Mouse (Mus musculus) liver, embryonic 14.5 days (tissue): ENCODE data around the gene Slc26a9. TPM values are rescaled to one million over a fixed set of nuclear protein-coding genes. Genes with fewer than 3 reads are reported as not detected.

ENCODE experiments used
- ATAC-seq: fragments of 200-750 bp; cut with Nextera tagmentation; 2 replicates; pipeline ENCODE4 v1.8.0; 2017; ENCODE audit warnings: moderate number of reproducible peaks, mild to moderate bottlenecking, moderate library complexity; ENCODE audit not compliant: insufficient read depth
- DNase-seq, 3 experiments: peaks; one replicate each; pipeline ENCODE4 v3.0.0-alpha.2; 2012 to 2013; ENCODE audit warnings: low read depth in 3 of 3, low spot score in 3 of 3
- H3K27ac ChIP-seq: fragments of 300-500 bp; sonication (generic); 2 replicates; pipeline ENCODE4 v1.5.1; 2014; ENCODE audit warnings: moderate library complexity, mild to moderate bottlenecking, control low read depth, inconsistent platforms
- H3K27me3 ChIP-seq: fragments of 300-500 bp; sonication (generic); 2 replicates; pipeline ENCODE4 v1.6.1; 2014; ENCODE audit warnings: mild to moderate bottlenecking, low read length, moderate library complexity; ENCODE audit not compliant: control insufficient read depth, insufficient read depth
- H3K36me3 ChIP-seq: fragments of 300-500 bp; sonication (generic); replicated peaks from 2 replicates; pipeline ENCODE4 v1.6.1; 2014; ENCODE audit warnings: low read depth; ENCODE audit not compliant: control insufficient read depth, insufficient read depth
- H3K4me1 ChIP-seq, 2 experiments: fragments of 200-500 bp in 1 of 2; fragments of 300-500 bp in 1 of 2; sonication (generic) in 1 of 2; replicated peaks; 2 replicates each; pipeline ENCODE4 v1.6.1; 2012 to 2014; ENCODE audit warnings: antibody characterized with exemption in 1 of 2, inconsistent platforms in 1 of 2, low read length in 1 of 2; ENCODE audit not compliant: control insufficient read depth in 2 of 2, insufficient read depth in 2 of 2
- H3K4me2 ChIP-seq: fragments of 300-500 bp; sonication (generic); 2 replicates; pipeline ENCODE4 v1.6.1; 2014; ENCODE audit warnings: low read depth, mild to moderate bottlenecking, control low read depth, moderate library complexity
- H3K4me3 ChIP-seq, 2 experiments: fragments of 200-500 bp in 1 of 2; fragments of 300-500 bp in 1 of 2; sonication (generic) in 1 of 2; 2 replicates each; pipeline ENCODE4 v1.5.1; 2012 to 2014; ENCODE audit warnings: low read depth in 2 of 2, low read length in 2 of 2, mild to moderate bottlenecking in 2 of 2, control low read depth in 1 of 2, inconsistent platforms in 1 of 2, moderate library complexity in 1 of 2; ENCODE audit not compliant: insufficient read depth in 1 of 2
- H3K9ac ChIP-seq: fragments of 300-500 bp; sonication (generic); replicated peaks from 2 replicates; pipeline ENCODE4 v1.6.1; 2014; ENCODE audit warnings: mild to moderate bottlenecking, control low read depth, moderate library complexity
- H3K9me3 ChIP-seq: fragments of 300-500 bp; sonication (generic); 2 replicates; pipeline ENCODE4 v1.6.1; 2016; ENCODE audit warnings: low read length, mixed read lengths; ENCODE audit not compliant: control insufficient read depth
- CTCF ChIP-seq: IDR thresholded peaks from 2 replicates; pipeline ENCODE4 v1.5.1; 2016; ENCODE audit warnings: antibody characterized with exemption, low read depth, control low read depth
- EP300 ChIP-seq: IDR thresholded peaks from 2 replicates; pipeline ENCODE4 v1.6.1; 2016; ENCODE audit warnings: antibody characterized with exemption, low read depth
- WGBS: fragments of 180-500 bp; shearing (Covaris S2); extraction: QIAGEN DNeasy Blood & Tissue Kit; methylation state at CpG from one replicate; pipeline ENCODE4 v1.1.7; 2014; ENCODE audit not compliant: insufficient replicate concordance; 5-methylcytosine and 5-hydroxymethylcytosine counted together
- polyA plus RNA-seq, 2 experiments: library from polyadenylated mRNA; depleted of rRNA in 1 of 2; stranded (reverse) in 1 of 2; unstranded in 1 of 2; fragments of >200 nt; fragmentation: Nextera tagmentation in 1 of 2; extraction: Ambion mirVana in 1 of 2; gene quantifications; 2 replicates each; pipeline versions ENCODE4 v1.2.1 to v1.2.3; 2012 to 2014

Slc26a9 gene
- polyA plus RNA-seq, 2 experiments, result 0.06 TPM; not detected in 1

GRCm38 (mm10) chr1:131797202-131797909 lies 53.5 kb downstream of the Slc26a9 start, which contains the start of gene Pm20d1:
Gene Pm20d1 (plus strand): TSS chr1:131797381.
- DNase-seq (peak in 2 of 3 experiments; percentile 10 to 25), ATAC-seq (peak; percentile 72)
- TF ChIP-seq CTCF (no peak), EP300 (no peak)
- H3K36me3 ChIP-seq, result no peaks in the 10 kb centered on the region
- no peak within 1 kb of the TSS for H3K27ac ChIP-seq
- peaks cover 10% of the 10 kb centered on the region for H3K27me3 ChIP-seq
- no peaks in the 10 kb centered on the region for H3K9me3 ChIP-seq
- WGBS, result 10% methylated on average over 26 of the region's 26 CpGs
- peak within 1 kb of the TSS; percentile 43 for H3K4me2 ChIP-seq
- H3K4me1 ChIP-seq, result no peaks in the 10 kb centered on the region; a peak in 1 of 4 replicates
- peak within 1 kb of the TSS; percentile 3 to 30 for H3K4me3 ChIP-seq
- no peak within 1 kb of the TSS for H3K9ac ChIP-seq

- Histone ChIP-seq H3K4me1 (no peaks in the 10 kb centered on the region; a peak in 1 of 4 replicates), H3K9ac (no peak overlapping the region), H3K4me3 (no peak overlapping the region), H3K4me2 (no peak overlapping the region), H3K27ac (no peak overlapping the region), H3K9me3 (no peaks in the 10 kb centered on the region), H3K36me3 (no peaks in the 10 kb centered on the region), H3K27me3 (peaks cover 10% of the 10 kb centered on the region)
- no peak for TF ChIP-seq EP300
- TF ChIP-seq CTCF, result no peak
- WGBS, result 30% methylated on average over 1 of the region's 1 CpGs
- DNase-seq, result no peak
- ATAC-seq, result no peak
These were observed 56.2 kb downstream of the Slc26a9 start for GRCm38 (mm10) chr1:131800001-131800400.

- peaks cover 10% of the 10 kb centered on the region for H3K27me3 ChIP-seq
- ATAC-seq, result no peak
- DNase-seq, result no peak
- 74% methylated on average over 8 of the region's 8 CpGs for WGBS
- H3K4me1 ChIP-seq, result no peaks in the 10 kb centered on the region; a peak in 1 of 4 replicates
- H3K9me3 ChIP-seq, result no peaks in the 10 kb centered on the region
- H3K36me3 ChIP-seq, result no peaks in the 10 kb centered on the region
- no peak overlapping the region for H3K27ac ChIP-seq
- H3K4me2 ChIP-seq, result no peak overlapping the region
- H3K4me3 ChIP-seq, result no peak overlapping the region
- TF ChIP-seq CTCF (no peak), EP300 (no peak)
- H3K9ac ChIP-seq, result no peak overlapping the region
These were observed 57.2 kb downstream of the Slc26a9 start for GRCm38 (mm10) chr1:131801071-131801470.

- H3K27me3 ChIP-seq, result peaks cover 2% of the 10 kb centered on the region
- 63% methylated on average over 5 of the region's 5 CpGs for WGBS
- TF ChIP-seq EP300 (no peak), CTCF (no peak)
- no peak overlapping the region for H3K27ac ChIP-seq
- no peaks in the 10 kb centered on the region for H3K4me1 ChIP-seq
- DNase-seq (no peak), ATAC-seq (no peak)
- no peaks in the 10 kb centered on the region for H3K9me3 ChIP-seq
- no peak overlapping the region for H3K4me3 ChIP-seq
- no peaks in the 10 kb centered on the region for H3K36me3 ChIP-seq
- H3K4me2 ChIP-seq, result no peak overlapping the region
- H3K9ac ChIP-seq, result no peak overlapping the region
These were observed 58.8 kb downstream of the Slc26a9 start for GRCm38 (mm10) chr1:131802652-131803051.

- TF ChIP-seq CTCF (no peak), EP300 (no peak)
- Histone ChIP-seq H3K4me3 (no peak overlapping the region), H3K36me3 (no peaks in the 10 kb centered on the region), H3K9me3 (no peaks in the 10 kb centered on the region), H3K27ac (no peak overlapping the region), H3K4me2 (no peak overlapping the region), H3K4me1 (no peaks in the 10 kb centered on the region), H3K27me3 (no peaks in the 10 kb centered on the region), H3K9ac (no peak overlapping the region)
- ATAC-seq, result no peak
- WGBS, result 71% methylated on average over 3 of the region's 3 CpGs
- DNase-seq, result no peak
These were observed 60.3 kb downstream of the Slc26a9 start for GRCm38 (mm10) chr1:131804166-131804565.
